Mouse (Mus musculus) liver, adult 2 months (tissue): ENCODE measurements around the gene Ppp1r3f.

Experiments
- CTCF ChIP-seq: fragments of 200-500 bp; IDR thresholded peaks from 2 replicates; pipeline ENCODE4 v1.5.1; 2011; ENCODE audit warnings: low read depth, low read length, control low read depth
- POLR2A ChIP-seq: fragments of 200-500 bp; IDR thresholded peaks from 2 replicates; pipeline ENCODE4 v1.6.1; 2011; ENCODE audit warnings: low read length, control low read depth; ENCODE audit not compliant: insufficient read depth; ENCODE audit errors: extremely low read depth

GRCm38 (mm10) chrX:7571565-7572136, 2.4 kb downstream of the Ppp1r3f start:
- TF ChIP-seq POLR2A (no peak), CTCF (no peak)
